Mouse (Mus musculus) bone marrow macrophage, adult 2 months (primary cell): ENCODE measurements at regions not wholly inside any gene's neighbourhood (a gene's known extent, or its start where the extent isn't known, plus 50 kb on each side); places are given as distances from the start of the nearest gene placed in this dataset.

ENCODE experiments used
- H3K27ac ChIP-seq: 2 replicates; pipeline ENCODE4 v1.5.1; 2012; ENCODE audit warnings: low read depth, low read length; ENCODE audit not compliant: insufficient read depth
- H3K4me1 ChIP-seq: 2 replicates; pipeline ENCODE4 v1.6.1; 2012; ENCODE audit warnings: low read length; ENCODE audit not compliant: control insufficient read depth, insufficient read depth
- H3K4me3 ChIP-seq: 2 replicates; pipeline ENCODE4 v1.5.1; 2012; ENCODE audit warnings: mild to moderate bottlenecking, low read length, moderate library complexity; ENCODE audit not compliant: insufficient read depth
- CTCF ChIP-seq: IDR thresholded peaks from 2 replicates; pipeline ENCODE4 v1.5.1; 2012; ENCODE audit warnings: low read depth, mild to moderate bottlenecking, low read length, moderate library complexity
- POLR2A ChIP-seq: IDR thresholded peaks from 2 replicates; pipeline ENCODE4 v1.6.1; 2012; ENCODE audit warnings: mild to moderate bottlenecking, low read depth, low read length, borderline replicate concordance

GRCm38 (mm10) chr11:56116553-56117232 is 75.9 kb upstream of the Nmur2 start:
- H3K4me1 ChIP-seq: no peaks in the 10 kb centered on the region
- H3K27ac ChIP-seq: no peak overlapping the region
- H3K4me3 ChIP-seq: no peak overlapping the region
- TF ChIP-seq POLR2A (no peak), CTCF (no peak)

GRCm38 (mm10) chr11:56107929-56108328 is 67.1 kb upstream of the Nmur2 start:
- Histone ChIP-seq H3K27ac (no peak overlapping the region), H3K4me3 (no peak overlapping the region), H3K4me1 (no peaks in the 10 kb centered on the region)
- no peak for TF ChIP-seq CTCF
- TF ChIP-seq POLR2A: no peak

GRCm38 (mm10) chr11:56105632-56106031 is 64.8 kb upstream of the Nmur2 start:
- no peak for TF ChIP-seq POLR2A
- no peak for TF ChIP-seq CTCF
- Histone ChIP-seq H3K4me1 (no peaks in the 10 kb centered on the region), H3K27ac (no peak overlapping the region), H3K4me3 (no peak overlapping the region)

DNA sequence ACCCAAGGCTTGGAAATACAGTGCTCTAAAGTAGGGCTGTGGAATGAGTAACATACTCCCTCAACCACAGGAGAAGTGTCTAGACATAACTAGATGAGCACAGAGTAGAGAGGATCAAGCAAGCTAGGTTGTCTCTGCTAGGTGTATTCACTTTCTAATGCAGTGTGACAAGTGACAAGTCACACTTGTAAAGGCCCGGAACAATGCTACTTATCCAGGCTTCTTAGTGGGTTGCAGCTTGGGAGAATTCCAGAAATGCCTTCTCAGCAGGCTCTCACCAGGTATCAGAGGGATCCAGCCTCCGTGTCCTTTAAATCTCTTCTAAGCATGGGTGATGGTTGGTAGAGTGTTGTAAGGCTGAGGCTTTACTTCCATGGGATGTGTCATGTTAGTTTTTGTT is 52.1 kb upstream of the Nmur2 start:
- Histone ChIP-seq H3K4me1 (no peaks in the 10 kb centered on the region), H3K4me3 (no peak overlapping the region), H3K27ac (no peak overlapping the region)
- TF ChIP-seq CTCF (no peak), POLR2A (no peak)
